Mouse (Mus musculus) kidney, adult 2 months (tissue): Measurements from ENCODE around the gene 4930402H24Rik.

Experiments
- CTCF ChIP-seq: fragments of 200-500 bp; conservative IDR thresholded peaks from 2 replicates; pipeline ENCODE4 v1.5.1; 2011; ENCODE audit warnings: low read depth, mild to moderate bottlenecking, control low read depth, low read length, moderate library complexity, mixed read lengths; ENCODE audit not compliant: insufficient read depth, insufficient read length
- POLR2A ChIP-seq: fragments of 200-500 bp; IDR thresholded peaks from one replicate; pipeline ENCODE4 v1.6.1; 2011; ENCODE audit warnings: low read depth, low read length, control low read depth

GRCm38 (mm10) chr2:130887456-130887855 is 18.8 kb downstream of the 4930402H24Rik start:
- TF ChIP-seq POLR2A: no peak
- TF ChIP-seq CTCF: no peak
